Comparison of ENCODE assay signal across 8 mouse cellular contexts in genomic region chr11:107151809-107152208, GRCm38 (mm10). TPM values are rescaled to one million over a fixed set of nuclear protein-coding genes. Genes with fewer than 3 reads are reported as not detected.
DNase-seq lines count a peak whose midpoint lies in the region.

No protein-coding gene starts in this region.

- peak; percentile 20 for DNase-seq in embryo, embryonic 10.5 days (ENCODE audit: low spot score)
- DNase-seq in embryo, embryonic 10 days (ENCODE audit: low spot score), result no peak
- DNase-seq in left cerebral cortex, postnatal 4 days, result peak; percentile 8
- DNase-seq in left cerebral cortex, postnatal 36 days (ENCODE audit: low spot score in 2 of 2), result no peak
- DNase-seq in ZHBTc4 (ENCODE audit: low read depth, low spot score), result peak; percentile 86
- DNase-seq in retina, embryonic 14.5 days (ENCODE audit: low spot score), result peak; percentile 38
- no peak for DNase-seq in right cerebral cortex, postnatal 25 days
- DNase-seq in adrenal gland, adult 2 months, result no peak

- intact Hi-C loops in left cerebral cortex, postnatal 4 days (cut with DNase I), result no loop called here
- intact Hi-C loops in left cerebral cortex, postnatal 36 days (cut with DNase I), result no loop called here

RNA-seq across cellular contexts. Expression of gene Bptf, which starts 19.9 kb away (rescaled TPM):
- total RNA-seq in left cerebral cortex, postnatal 4 days (2021), result 10 to 100 TPM; 88.8 to 90.4 TPM
- total RNA-seq in left cerebral cortex, postnatal 36 days (2021), result 10 to 100 TPM; 56.4 to 71.3 TPM
- total RNA-seq in adrenal gland, adult 2 months (2021), result 10 to 100 TPM; 33.6 to 43.6 TPM
- polyA plus RNA-seq in adrenal gland, adult 2 months (2012; rRNA removed), result 22.1 and 22.4 TPM in 2 replicates

RNA-seq across cellular contexts. Expression of gene Nol11, which starts 37.4 kb away (rescaled TPM):
- total RNA-seq in left cerebral cortex, postnatal 4 days (2021), result 10 to 100 TPM; 33.0 to 35.2 TPM
- 10 to 100 TPM; 22.9 to 27.6 TPM for total RNA-seq in left cerebral cortex, postnatal 36 days (2021)
- 10 to 100 TPM; 24.5 to 25.3 TPM for total RNA-seq in adrenal gland, adult 2 months (2021)
- 2.1 and 2.6 TPM in 2 replicates for polyA plus RNA-seq in adrenal gland, adult 2 months (2012; rRNA removed)

Comparison
In these comparisons a context has a peak if more than half of its experiments do, and no peak if none do; other contexts are left out.
1. DNase-seq: peak in embryo, embryonic 10.5 days (single experiment), left cerebral cortex, postnatal 4 days (single experiment), ZHBTc4 (single experiment) and retina, embryonic 14.5 days (single experiment); none in embryo, embryonic 10 days (single experiment), left cerebral cortex, postnatal 36 days (0 of 2), right cerebral cortex, postnatal 25 days (single experiment) and adrenal gland, adult 2 months (single experiment).